Mouse (Mus musculus) layer of hippocampus, adult 8-10 months (tissue): ENCODE measurements around the gene Armh2. TPM values are rescaled to one million over a fixed set of nuclear protein-coding genes. Genes with fewer than 3 reads are reported as not detected.
"Not testable (repeated sequence)": the region's sequence is repeated elsewhere in the genome, so short reads cannot be mapped to it uniquely, and the experiment has no call there.

Experiments
- DNase-seq, 2 experiments: peaks; one replicate each; pipeline ENCODE4 v3.0.0; 2022; ENCODE audit warnings: low spot score in 2 of 2
- total RNA-seq, 4 experiments: library from RNA; stranded (reverse); gene quantifications; 2 replicates each; pipeline ENCODE4 v1.2.4; 2022

Armh2 gene
- total RNA-seq, 4 experiments from 2014 or later: not detected

DNA sequence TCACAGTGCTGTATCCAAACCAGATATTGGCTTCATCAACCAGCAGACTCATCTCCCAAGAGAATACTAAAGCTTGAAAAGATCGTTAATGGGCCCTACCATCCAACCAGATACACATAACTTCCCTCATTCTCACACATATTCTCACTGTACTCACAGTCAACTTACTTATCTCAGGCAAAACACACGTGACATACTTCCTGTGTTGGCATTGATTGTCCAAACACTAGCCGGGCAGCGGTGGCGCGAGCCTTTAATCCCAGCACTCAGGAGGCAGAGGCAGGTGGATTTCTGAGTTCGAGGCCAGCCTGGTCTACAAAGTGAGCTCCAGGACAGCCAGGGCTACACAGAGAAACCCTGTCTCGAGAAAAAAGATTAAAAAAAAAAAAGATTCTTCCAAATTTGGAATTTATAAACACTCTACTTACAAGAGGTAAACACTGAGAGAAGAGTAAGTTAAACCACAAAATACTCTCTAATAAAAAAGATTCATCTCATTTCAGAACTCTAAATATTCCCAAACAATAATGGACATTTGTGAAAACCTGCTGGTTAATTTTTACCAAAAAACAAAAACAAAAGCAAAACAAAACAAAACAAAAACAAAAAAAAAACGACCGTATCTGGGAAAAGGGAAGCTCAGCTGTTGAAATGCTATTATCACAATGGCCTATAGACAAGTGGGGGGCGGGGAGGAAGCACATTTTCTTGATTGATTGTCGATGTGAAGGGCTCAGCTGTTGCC, 17.0 kb downstream of the Armh2 start:
- DNase-seq: no peak

DNA sequence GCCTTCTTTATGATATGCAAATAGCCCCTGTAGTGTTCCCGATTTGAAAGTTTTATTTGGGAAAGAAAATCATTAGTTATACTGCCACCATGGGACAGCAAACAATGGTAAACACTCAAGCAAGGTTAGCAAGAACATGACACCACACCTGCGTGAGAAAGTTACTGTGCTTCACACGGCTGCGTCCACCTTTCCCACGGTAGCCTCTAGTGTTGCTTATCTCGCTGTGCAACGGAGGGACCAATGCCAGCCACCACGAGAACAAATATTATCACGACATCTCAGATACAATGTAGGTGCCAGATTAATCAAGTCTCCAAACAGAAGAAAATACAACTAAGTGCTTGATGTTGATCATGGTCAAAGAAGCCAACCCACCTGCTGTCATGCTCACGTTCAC, 18.4 kb downstream of the Armh2 start:
- DNase-seq: no peak

DNA sequence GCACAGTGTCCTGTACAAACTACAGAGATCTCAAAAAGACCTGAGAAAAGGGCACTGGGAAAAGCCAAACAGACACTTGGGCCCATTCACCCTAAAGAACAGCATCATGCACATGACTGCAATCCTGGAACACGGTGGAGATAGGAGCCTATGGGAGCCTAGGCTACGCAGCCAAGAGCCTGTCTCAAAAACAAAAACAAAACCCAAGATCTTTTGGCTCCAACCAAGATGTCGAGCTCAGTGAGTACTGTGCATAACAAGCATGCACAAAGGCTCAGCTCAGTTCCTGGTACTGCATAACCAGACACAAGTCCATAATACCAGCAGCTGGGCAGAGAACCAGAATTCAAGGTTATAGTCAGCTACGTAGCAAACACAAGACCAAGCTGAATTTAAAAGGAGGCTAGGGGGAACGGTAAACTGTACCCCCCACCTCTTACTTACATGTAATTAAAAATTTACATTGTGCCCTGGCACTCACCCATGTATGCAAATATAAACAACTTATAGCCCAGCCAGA, 19.4 kb downstream of the Armh2 start:
- no peak for DNase-seq

DNA sequence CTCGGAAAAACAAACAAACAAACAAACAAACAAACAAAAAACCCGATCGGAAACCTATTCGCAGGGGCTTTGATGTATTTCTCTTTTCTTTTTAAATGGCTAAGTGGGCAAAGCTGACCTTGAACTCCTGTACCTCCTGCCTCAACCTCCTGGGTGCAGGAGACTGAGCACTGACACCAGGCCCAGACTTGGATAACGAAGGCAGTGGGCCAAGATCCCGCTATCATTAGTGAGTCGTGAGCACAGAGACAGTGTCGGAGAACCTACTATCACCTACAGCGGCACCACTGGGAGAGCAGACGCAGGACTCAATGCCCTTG, 20.0 kb downstream of the Armh2 start:
- DNase-seq: no peak

DNA sequence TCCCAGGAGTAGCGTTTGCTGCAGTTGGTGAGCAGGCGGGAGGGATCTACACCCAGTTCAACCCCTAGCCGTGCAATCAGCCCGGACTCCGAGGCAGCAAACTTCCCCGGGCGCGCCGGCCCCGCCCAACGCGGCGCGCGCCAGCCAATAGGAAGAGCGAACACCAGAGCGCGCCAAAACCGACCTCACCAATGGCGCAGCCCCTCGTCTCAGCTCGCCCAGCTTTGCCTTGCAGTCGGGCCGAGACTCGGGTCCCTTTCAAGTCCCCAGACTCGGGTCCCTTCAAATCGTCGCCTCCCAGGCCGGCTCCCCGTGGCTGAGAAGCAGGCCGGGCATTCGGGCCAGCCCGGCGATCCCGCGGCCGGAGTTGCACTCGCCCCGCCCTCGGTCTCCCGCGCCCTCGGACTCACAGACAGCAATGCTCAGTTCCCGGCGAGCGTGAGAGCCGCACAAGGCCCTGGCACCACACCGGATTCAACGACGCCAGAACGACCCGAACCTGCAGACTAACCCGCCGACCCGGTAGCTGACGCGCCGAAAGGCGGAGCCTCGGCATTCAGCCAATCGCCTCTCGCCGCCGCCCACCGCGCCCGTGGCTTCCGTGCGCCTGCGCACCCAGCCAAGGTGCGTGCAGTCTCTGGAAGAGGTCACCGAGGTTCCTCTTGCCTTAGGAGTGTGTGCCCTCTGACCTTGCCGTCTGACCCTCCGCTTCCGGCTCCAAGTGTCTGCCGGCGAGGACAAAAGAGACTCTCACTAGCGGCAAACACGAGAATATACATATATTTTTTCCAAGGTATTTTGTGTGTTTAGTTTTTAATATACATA, 20.6 kb downstream of the Armh2 start, which contains the start of gene Gmnn:
Gene Gmnn, minus strand, starts transcription at position 521 of the 825 bp plus-strand sequence.
- peak; percentile 50 to 74 for DNase-seq

DNA sequence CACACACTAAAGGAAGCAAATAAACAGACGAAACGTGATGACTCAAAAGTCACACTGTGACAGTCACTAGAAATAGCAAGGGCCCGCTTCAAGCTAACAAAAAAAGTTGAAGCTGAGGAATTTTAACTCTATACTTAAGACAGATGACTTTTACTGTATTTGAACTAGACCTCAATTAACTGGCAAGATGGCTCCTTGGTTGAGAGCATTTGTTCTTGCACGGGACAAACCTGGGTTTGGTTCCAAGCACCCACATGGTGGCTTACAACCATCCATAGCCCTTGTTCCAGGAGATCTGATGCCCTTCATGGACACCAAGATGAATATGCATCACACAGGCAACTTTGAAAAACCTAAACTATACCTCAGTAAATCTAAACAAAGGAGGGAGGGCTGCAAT, 21.2 kb downstream of the Armh2 start:
- DNase-seq: no peak

DNA sequence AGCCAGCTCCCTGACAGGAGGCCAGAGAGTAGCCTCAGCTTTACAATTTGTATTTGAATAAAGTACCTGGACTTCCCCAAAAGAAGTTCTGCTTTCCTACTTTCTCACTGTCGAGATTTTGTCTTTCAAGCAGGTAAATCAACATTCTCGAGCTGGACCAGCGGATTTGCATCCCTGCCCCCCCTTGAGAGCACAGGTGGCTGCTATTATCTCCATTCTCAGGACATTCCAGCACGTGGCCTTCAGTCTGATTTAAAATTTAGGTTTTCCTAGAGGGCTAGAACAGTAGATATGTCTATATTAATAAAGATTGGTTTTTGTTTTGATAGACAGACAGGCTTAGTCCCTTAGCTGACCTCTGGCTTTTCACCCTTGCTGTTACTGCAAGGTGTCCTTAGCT, 26.8 kb downstream of the Armh2 start:
- not testable (repeated sequence) for DNase-seq

DNA sequence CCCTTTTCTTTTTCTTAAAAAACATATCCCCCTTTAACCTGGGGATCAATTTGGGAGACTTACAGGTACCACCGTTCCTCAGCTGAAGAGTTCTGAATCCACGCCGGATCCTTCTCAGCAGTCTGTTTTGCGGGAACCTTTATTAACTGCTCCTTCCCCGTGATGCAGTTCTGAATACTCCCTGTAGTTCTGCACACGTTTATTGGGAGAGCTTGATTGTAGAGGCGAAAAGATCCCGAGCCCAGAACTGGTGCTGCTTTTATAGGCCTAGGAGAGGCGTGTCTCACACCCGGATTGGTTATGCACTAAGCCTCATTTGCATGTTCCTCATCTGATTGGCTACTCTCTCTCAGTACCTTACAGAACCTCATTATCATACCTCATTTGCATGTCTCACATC, 30.4 kb downstream of the Armh2 start:
- DNase-seq: not testable (repeated sequence)

DNA sequence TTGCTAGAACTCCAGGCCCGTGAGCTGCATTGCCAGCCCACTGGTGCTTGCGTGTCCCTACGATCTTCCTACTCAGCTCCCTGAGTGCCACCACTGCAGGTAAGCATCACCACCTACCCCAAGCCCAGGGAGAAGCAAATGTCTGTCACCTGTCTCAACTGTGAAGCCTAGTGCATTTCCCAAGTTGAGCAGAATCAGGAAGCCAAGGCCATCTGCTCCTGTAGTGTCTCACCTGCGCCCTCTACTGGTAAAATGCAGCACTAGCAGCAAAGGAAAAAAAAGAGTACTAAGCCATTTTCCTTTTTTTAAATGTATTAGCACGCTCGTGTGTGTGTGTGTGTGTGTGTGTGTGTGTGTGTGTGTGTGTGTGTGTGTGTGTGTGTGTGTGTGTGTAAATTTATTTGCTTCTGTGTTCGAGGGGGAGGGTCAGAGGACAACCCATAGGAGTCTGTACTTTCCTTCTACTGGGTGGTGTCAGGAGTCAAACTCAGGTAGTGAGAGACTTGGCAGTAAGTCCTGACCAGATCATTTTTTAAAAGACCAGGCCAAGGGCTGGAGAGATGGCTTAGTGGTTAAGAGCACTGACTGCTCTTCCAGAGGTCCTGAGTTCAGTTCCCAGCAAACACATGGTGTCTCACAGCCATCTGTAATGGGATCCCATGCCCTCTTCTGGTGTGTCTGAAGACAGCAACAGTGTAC, 35.3 kb downstream of the Armh2 start:
- peak in 1 of 2 experiments; percentile 45 for DNase-seq

DNA sequence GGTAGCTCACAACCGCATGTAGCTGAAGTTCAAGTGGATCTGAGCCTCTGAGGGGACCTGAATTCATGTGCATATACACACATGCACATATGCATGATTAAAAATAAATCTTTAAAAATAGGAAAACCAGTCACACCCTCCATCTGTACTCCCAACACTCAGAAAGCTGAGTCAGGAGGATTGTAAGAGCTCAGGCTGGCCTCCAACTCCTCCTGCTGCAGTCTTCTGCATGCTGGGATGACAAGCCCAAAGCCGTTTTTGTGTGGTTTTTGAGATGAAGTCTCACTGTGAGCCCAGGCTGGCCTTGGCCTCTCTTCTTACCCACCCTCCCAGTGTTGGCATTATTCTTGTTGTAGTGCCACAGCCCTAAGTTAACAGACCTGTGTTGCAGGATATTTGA, 37.0 kb downstream of the Armh2 start:
- no peak for DNase-seq

DNA sequence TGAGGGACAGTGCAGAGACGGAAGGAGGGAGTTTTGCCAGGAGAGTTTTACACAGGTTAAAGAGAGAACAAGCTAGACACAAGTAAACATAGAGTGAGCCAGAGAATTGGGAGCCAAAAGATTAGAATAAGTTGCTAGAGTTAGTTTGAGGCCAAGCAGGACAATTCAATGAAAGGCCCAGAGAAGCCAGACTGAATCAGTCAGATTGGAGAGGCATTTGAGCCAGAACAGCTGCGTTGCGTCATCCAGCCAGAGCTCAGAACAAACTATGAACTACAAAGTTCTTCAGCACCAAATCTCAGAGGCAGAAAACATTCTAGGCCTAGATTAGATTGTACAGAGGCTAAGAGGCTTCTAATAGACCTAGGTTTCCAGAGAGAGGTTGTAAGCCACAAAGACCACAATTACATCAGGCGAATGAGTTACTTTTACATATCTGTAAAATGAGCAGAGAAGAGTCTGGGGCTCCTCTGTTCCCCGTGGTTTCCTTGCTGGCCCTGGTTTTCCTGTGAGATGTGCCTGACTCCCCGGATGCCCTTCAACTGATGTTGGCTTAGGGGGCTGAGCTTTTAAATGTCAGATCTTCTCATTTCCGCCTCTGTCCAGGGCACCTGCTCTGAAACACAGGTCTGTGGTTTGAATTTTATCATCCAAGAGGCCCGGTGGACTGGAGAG, 37.8 kb downstream of the Armh2 start:
- DNase-seq: no peak

DNA sequence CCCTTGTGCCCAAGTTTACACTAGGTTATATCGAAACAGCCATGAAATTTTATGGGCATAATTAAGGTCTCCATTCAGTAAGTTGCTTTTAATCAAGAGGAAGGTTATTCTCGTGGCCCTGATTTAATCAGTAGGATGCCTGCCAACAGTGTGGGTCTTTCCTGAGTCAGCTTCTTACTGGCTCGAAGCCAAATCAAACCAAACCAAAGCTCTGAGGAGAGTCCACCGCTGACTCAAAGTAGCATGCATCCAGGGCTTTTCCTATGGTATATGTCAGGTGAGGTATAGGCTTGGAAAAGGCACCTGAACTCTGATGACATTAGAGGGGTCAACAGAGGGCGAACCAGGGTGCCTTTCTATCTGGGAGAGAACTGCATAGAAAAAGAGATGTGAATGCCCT, 40.9 kb downstream of the Armh2 start:
- no peak for DNase-seq

DNA sequence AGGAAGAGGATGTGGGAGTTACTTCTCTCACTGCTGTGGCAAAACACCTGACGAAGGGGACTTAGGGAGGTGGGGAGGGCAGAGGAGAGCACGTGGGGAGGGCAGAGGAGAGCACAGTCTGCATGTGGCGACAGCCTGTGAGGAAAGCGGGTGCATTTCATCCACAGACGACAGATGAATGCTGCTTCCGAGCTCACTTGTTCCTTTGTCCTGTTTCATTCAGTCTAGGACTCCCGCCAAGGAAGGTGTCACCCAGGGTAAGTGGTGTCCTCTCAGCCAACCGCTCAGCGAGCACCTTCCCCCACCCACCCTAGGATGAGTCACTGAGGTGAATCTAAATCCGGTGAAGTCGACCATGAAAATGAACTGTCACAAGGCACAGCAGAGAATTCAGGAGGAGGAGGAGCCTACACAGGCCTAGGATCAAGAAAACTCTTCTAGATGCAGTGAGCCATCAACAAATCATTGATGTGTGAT, 45.0 kb downstream of the Armh2 start:
- DNase-seq: no peak

DNA sequence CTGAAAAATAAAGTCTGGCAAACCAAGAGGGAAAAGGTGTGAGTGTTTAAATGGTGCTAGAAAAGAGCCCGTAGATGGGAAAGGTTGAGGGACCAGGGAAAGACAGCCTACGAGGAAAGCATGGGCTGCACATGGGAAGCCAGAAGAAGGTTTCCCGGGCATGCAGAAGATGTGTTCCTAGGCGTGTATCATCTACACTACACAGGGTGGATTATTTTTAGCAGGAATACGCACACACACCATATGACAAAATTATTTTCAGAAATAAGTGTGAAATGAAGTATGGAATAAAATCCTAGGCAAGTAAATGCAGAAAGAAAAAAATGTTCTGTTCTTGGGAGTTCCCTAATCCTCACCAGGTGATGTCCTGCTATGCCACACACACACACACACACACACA, 46.4 kb downstream of the Armh2 start:
- no peak for DNase-seq

DNA sequence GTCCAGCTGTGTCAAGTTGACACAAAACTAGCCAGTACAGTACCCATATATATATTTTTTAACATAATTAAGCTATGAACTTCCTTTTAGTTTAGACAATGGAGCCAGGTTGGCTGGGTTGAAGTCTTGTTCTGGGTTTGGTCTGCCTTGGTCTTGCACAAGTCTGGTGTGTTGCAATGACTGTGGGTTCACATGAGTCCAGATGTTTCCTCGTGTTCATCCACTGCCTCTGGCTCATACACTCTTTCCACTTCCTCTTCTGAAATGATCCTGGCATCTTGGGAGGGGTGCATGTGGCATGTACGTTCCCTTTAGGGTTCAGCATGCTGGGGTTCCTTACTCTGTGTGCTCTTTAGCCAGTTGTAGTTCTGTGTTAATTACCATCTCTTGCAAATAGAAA, 50.3 kb downstream of the Armh2 start:
- DNase-seq: no peak

DNA sequence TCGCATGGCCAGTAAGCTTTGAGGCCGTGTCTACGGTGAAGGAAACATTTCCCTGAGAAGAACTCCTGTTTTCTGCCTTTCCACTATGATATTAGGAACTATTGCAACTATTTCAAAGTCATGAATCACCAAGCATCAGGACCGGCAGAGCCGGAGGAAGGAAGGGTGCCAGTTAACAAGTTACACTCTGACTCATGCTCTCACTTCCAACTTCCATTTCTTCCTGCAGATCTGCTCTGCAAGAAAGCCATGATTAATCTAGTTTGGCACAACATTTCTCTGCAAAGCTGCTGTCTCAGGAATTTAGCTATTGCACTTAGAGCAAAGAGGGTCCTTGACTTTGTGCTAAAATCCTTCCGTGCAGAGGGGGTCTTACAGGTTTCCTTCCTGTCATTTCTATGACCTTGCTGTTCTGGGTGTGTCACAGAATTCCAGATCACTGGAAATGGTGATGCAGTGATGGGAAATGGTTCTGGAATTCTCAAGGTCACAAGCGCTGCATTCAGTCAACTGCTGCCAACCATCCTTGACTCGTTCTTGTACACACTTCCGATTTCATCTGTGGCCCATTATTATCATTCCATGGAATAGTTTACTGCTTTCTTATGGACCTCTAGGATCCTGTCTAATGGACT, 51.5 kb downstream of the Armh2 start:
- no peak for DNase-seq

Other genes starting within 250 kb of the Armh2 start
- 10 to 100 TPM; 69.2 to 92.1 (median 76.4) TPM for gene Ripor2, start 159.0 kb upstream of the Armh2 start, total RNA-seq
- gene Gmnn, start 20.7 kb downstream of the Armh2 start, total RNA-seq: 1 to 10 TPM; 2.0 to 5.6 (median 3.0) TPM
- 100 to 1,000 TPM; 137 to 156 (median 148) TPM for gene BC005537, start 60.4 kb downstream of the Armh2 start, total RNA-seq
- gene Acot13, start 90.3 kb downstream of the Armh2 start, total RNA-seq: 100 to 1,000 TPM in 2 of 4 experiments, 10 to 100 TPM in 2; 95.6 to 108 (median 98.4) TPM
- gene Tdp2, start 90.4 kb downstream of the Armh2 start, total RNA-seq: 10 to 100 TPM; 24.3 to 29.5 (median 25.4) TPM
- 10 to 100 TPM; 21.6 to 29.6 (median 26.5) TPM for gene D130043K22Rik, start 103.9 kb downstream of the Armh2 start, total RNA-seq
- 10 to 100 TPM; 59.8 to 71.7 (median 64.2) TPM for gene Aldh5a1, start 196.4 kb downstream of the Armh2 start, total RNA-seq
- 10 to 100 TPM; 24.3 to 30.1 (median 27.6) TPM for gene Gpld1, start 201.9 kb downstream of the Armh2 start, total RNA-seq